Mouse (Mus musculus): ENCODE data around the gene Mical1. TPM values are rescaled to one million over a fixed set of nuclear protein-coding genes. Genes with fewer than 3 reads are reported as not detected.
"Not testable (repeated sequence)": the region's sequence is repeated elsewhere in the genome, so short reads cannot be mapped to it uniquely, and the experiment has no call there.

The Mical1 gene
- polyA plus RNA-seq, 1 experiment from 2014 or later: 48.8 TPM

GRCm38 (mm10) chr10:41480938-41481880, 5.1 kb downstream of the Mical1 start:
- Histone ChIP-seq H3K4me1 (peaks cover 21% of the 10 kb centered on the region), H3K27ac (no peak overlapping the region), H3K4me3 (replicated peaks) (no peak overlapping the region), H3K9me3 (no peaks in the 10 kb centered on the region), H3K36me3 (replicated peaks) (peaks cover 68% of the 10 kb centered on the region), H3K27me3 (no peaks in the 10 kb centered on the region), H3K4me2 (no peak overlapping the region), H3K9ac (no peak overlapping the region)
- no peak for ATAC-seq (ENCODE audit: low FRiP score)
- WGBS: 79% methylated on average over 33 of the region's 33 CpGs

DNA sequence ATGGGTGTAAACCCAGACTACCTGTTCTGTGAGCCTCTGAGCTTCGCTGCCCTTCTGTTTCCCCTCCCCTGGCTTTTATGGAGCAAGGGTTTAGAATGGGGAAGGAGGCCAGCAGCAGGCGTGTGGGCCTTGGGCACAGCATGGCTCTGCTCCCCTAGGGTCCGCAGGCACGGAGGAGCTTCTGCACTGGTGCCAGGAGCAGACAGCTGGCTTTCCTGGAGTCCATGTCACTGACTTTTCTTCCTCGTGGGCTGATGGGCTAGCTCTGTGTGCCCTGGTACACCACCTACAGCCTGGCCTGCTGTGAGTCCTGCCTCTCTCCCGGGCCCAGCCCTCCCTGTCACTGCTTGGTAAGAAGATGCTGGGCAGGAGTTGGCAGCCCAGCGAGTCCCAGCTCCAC, 6.3 kb downstream of the Mical1 start:
- H3K27ac ChIP-seq: no peak overlapping the region
- H3K27me3 ChIP-seq: no peaks in the 10 kb centered on the region
- H3K4me1 ChIP-seq: peaks cover 22% of the 10 kb centered on the region
- H3K9me3 ChIP-seq: no peaks in the 10 kb centered on the region
- H3K4me2 ChIP-seq: no peak overlapping the region
- WGBS: 91% methylated on average over 7 of the region's 7 CpGs
- ATAC-seq (ENCODE audit: low FRiP score): no peak
- H3K9ac ChIP-seq: no peak overlapping the region
- peaks cover 80% of the 10 kb centered on the region for H3K36me3 ChIP-seq (replicated peaks)
- H3K4me3 ChIP-seq (replicated peaks): no peak overlapping the region

DNA sequence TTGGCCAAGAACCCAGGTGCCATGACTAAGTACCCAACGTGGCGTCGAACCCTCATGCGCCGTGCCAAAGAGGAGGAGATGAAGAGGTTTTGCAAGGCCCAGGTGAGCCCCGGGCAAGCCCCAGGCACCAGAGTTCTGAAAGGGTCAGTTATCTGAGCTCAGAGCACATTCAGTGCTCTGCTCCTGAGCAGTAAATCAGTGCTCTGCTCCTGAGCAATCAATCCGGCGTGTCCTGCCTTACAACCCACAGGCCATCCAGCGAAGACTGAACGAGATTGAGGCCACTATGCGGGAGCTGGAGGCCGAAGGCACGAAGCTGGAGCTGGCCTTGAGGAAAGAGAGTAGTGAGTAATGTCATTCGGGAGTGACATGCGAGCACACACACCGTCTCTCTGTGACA, 9.7 kb downstream of the Mical1 start:
- ATAC-seq (ENCODE audit: low FRiP score): no peak
- Histone ChIP-seq H3K4me2 (no peak overlapping the region), H3K4me3 (replicated peaks) (no peak overlapping the region), H3K9me3 (no peaks in the 10 kb centered on the region), H3K4me1 (peaks cover 36% of the 10 kb centered on the region), H3K27me3 (no peaks in the 10 kb centered on the region), H3K27ac (no peak overlapping the region), H3K9ac (no peak overlapping the region), H3K36me3 (replicated peaks) (peaks cover 70% of the 10 kb centered on the region)
- WGBS: 93% methylated on average over 16 of the region's 16 CpGs

DNA sequence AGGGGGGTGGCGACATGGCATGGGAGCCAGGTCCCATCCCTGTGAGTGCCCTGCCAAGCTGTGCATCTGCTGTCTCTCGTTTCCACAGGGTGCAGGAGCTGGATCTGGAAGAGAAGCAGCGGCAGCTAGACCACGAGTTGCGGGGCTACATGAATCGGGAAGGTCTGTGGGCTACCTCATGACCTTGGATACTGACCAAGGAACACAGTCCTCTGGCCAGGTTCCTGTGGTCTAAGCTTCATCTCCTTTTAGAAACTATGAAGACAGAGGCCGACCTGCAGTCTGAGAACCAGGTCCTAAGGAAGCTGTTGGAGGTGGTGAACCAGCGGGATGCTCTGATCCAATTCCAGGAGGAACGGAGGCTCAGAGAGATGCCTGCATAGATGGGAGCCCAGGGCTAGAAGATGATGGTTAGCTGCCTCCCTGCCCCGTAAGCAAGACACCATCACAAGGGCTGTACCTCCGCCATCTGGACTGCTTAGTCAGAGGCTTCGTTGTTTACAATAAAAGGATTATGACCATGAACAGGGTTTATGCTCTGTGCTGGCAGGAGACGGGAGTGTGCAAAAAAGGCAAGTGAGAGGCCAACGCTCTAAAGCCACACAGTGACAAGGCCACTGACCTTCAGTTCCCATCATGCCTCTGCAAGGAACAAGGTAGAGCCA, 10.5 kb downstream of the Mical1 start:
- WGBS: 87% methylated on average over 14 of the region's 14 CpGs
- H3K9ac ChIP-seq: no peak overlapping the region
- ATAC-seq (ENCODE audit: low FRiP score): no peak
- no peaks in the 10 kb centered on the region for H3K9me3 ChIP-seq
- H3K4me2 ChIP-seq: no peak overlapping the region
- H3K27ac ChIP-seq: no peak overlapping the region
- no peak overlapping the region for H3K4me3 ChIP-seq (replicated peaks)
- H3K4me1 ChIP-seq: peaks cover 34% of the 10 kb centered on the region
- no peaks in the 10 kb centered on the region for H3K27me3 ChIP-seq
- H3K36me3 ChIP-seq (replicated peaks): peaks cover 66% of the 10 kb centered on the region

DNA sequence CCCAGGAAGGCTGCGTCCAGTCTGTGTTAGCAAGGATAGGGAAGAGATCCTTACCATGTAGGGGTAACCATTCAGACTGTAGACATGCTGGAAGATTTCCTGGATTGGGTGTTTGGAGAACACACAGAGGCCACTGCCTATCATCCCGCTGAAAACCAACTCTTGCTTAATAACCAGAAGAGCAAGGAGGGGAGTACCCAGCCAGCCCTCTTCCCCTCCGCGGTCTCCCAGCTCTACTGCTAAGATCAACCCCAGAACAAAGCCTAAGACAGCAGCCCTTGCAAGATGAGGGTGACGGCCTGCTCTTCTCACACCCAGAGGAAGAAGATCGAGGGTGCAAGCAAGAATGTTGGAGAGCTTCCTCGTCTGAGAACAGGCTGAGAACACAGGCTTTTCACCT, 12.8 kb downstream of the Mical1 start:
- Histone ChIP-seq H3K4me3 (replicated peaks) (peak overlapping the region; percentile 63), H3K4me2 (peak overlapping the region; percentile 98), H3K4me1 (peaks cover 34% of the 10 kb centered on the region), H3K9me3 (no peaks in the 10 kb centered on the region), H3K27ac (no peak overlapping the region), H3K9ac (peak overlapping the region; percentile 68), H3K27me3 (no peaks in the 10 kb centered on the region), H3K36me3 (replicated peaks) (peaks cover 47% of the 10 kb centered on the region)
- WGBS: 60% methylated on average over 7 of the region's 7 CpGs
- no peak for ATAC-seq (ENCODE audit: low FRiP score)

- H3K9me3 ChIP-seq: no peaks in the 10 kb centered on the region
- no peak overlapping the region for H3K27ac ChIP-seq
- peaks cover 34% of the 10 kb centered on the region for H3K4me1 ChIP-seq
- peaks cover 42% of the 10 kb centered on the region for H3K36me3 ChIP-seq (replicated peaks)
- H3K9ac ChIP-seq: peak overlapping the region; percentile 68
- peak overlapping the region; percentile 98 for H3K4me2 ChIP-seq
- H3K27me3 ChIP-seq: no peaks in the 10 kb centered on the region
- ATAC-seq (ENCODE audit: low FRiP score): 0 out of 2 replicates have a peak, but pooled peaks have one; percentile 8
- WGBS: 46% methylated on average over 8 of the region's 8 CpGs
- H3K4me3 ChIP-seq (replicated peaks): peak overlapping the region; percentile 63
Observed at GRCm38 (mm10) chr10:41489294-41489693, 13.2 kb downstream of the Mical1 start.

GRCm38 (mm10) chr10:41489708-41490517, 13.8 kb downstream of the Mical1 start, which contains the start of the genes Smpd2 and Ppil6:
TSS of gene Smpd2 (minus strand) at chr10:41490369.
TSS of gene Ppil6 (plus strand) at chr10:41490439.
- Histone ChIP-seq H3K36me3 (replicated peaks) (peaks cover 37% of the 10 kb centered on the region), H3K27me3 (no peaks in the 10 kb centered on the region), H3K27ac (peak within 1 kb of the TSS; percentile 75), H3K9ac (peak within 1 kb of the TSS; percentile 68), H3K4me1 (peaks cover 34% of the 10 kb centered on the region), H3K9me3 (no peaks in the 10 kb centered on the region), H3K4me2 (peak within 1 kb of the TSS; percentile 98), H3K4me3 (replicated peaks) (peak within 1 kb of the TSS; percentile 63)
- WGBS: under 1% methylated on average over 49 of the region's 50 CpGs
- ATAC-seq (ENCODE audit: low FRiP score): peak; percentile 96

DNA sequence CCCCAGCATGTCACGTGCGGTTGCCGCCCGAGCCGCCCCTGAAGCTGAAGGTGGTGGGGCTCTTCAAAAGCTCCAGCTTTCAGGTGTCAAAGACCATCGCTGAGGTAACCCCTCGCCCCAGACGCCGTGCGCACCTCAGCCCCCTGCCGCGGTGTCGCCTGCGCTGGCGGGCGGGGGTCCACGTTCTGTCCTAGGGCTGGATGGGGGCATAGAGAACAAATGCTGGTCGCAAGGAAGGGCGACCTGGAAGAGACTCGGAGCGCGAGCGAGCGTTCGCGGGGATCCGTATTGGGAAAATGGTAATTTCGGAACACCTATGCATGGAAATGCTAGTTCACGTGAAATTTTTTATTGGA, 14.4 kb downstream of the Mical1 start:
- Histone ChIP-seq H3K9me3 (no peaks in the 10 kb centered on the region), H3K4me1 (peaks cover 34% of the 10 kb centered on the region), H3K4me2 (peak overlapping the region; percentile 98), H3K36me3 (replicated peaks) (peaks cover 31% of the 10 kb centered on the region), H3K27ac (no peak overlapping the region), H3K9ac (peak overlapping the region; percentile 68), H3K27me3 (no peaks in the 10 kb centered on the region), H3K4me3 (replicated peaks) (peak overlapping the region; percentile 63)
- no peak for ATAC-seq (ENCODE audit: low FRiP score)
- WGBS: under 1% methylated on average over 29 of the region's 29 CpGs

- H3K27me3 ChIP-seq: no peaks in the 10 kb centered on the region
- H3K36me3 ChIP-seq (replicated peaks): peaks cover 25% of the 10 kb centered on the region
- H3K27ac ChIP-seq: no peak overlapping the region
- H3K4me1 ChIP-seq: peaks cover 34% of the 10 kb centered on the region
- H3K4me2 ChIP-seq: 0 out of 2 replicates have a peak overlapping the region, but pooled peaks have one; percentile 98
- no peaks in the 10 kb centered on the region for H3K9me3 ChIP-seq
- H3K4me3 ChIP-seq (replicated peaks): no peak overlapping the region
- no peak overlapping the region for H3K9ac ChIP-seq
- ATAC-seq (ENCODE audit: low FRiP score): no peak
- WGBS: 53% methylated on average over 4 of the region's 4 CpGs
Observed at GRCm38 (mm10) chr10:41491111-41491510, 15.0 kb downstream of the Mical1 start.

- Histone ChIP-seq H3K27ac (no peak overlapping the region), H3K36me3 (replicated peaks) (no peaks in the 10 kb centered on the region), H3K9me3 (no peaks in the 10 kb centered on the region), H3K9ac (no peak overlapping the region), H3K4me1 (no peaks in the 10 kb centered on the region; the same call in 1 of the 2 replicates), H3K27me3 (no peaks in the 10 kb centered on the region), H3K4me3 (replicated peaks) (no peak overlapping the region), H3K4me2 (no peak overlapping the region)
- no peak for ATAC-seq (ENCODE audit: low FRiP score)
- WGBS: 80% methylated on average over 4 of the region's 4 CpGs
Observed at GRCm38 (mm10) chr10:41500941-41501340, 24.8 kb downstream of the Mical1 start.

DNA sequence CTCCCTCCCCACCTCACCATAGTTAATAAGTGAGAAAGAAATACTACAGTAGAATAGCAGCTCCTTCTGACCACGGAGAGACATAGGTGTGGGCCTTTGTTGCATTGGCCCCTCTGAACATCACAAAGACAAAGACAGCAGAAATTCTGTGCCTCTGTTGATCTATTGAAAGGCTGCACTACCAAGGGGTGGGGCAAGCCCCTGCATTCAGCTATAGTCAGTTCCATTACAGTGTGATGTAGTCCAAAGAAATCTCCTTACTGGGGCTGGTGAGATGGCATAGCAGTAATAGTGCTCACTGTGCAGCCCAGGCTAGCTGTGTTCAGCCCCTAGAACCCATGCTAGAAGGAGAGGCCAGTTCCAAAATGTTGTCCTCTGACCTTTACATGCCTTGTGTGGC, 28.9 kb downstream of the Mical1 start:
- H3K9ac ChIP-seq: no peak overlapping the region
- H3K36me3 ChIP-seq (replicated peaks): no peaks in the 10 kb centered on the region
- no peak overlapping the region for H3K27ac ChIP-seq
- no peak overlapping the region for H3K4me2 ChIP-seq
- H3K4me1 ChIP-seq: no peaks in the 10 kb centered on the region; the same call in 1 of the 2 replicates
- no peaks in the 10 kb centered on the region for H3K9me3 ChIP-seq
- no peak overlapping the region for H3K4me3 ChIP-seq (replicated peaks)
- no peaks in the 10 kb centered on the region for H3K27me3 ChIP-seq
- WGBS: 45% methylated on average over 1 of the region's 1 CpGs
- no peak for ATAC-seq (ENCODE audit: low FRiP score)

DNA sequence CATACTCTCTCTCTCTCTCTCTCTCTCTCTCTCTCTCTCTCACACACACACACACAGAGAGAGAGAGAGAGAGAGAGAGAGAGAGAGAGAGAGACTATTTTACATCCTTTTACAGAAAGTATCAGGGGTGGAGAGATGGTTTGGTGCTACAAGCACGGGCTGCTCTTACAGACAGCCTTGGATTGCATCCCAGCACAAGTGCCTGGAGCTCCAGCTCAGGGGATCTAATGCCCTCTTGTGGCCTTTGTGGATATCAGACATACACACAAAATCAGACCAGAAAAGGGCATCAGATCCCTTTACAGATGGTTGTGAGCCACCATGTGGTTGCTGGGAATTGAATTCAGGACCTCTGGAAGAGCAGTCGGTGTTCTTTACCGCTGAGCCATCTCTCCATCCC, 29.3 kb downstream of the Mical1 start:
- not testable (repeated sequence) for H3K4me2 ChIP-seq; ATAC-seq (ENCODE audit: low FRiP score); H3K9me3 ChIP-seq; H3K4me3 ChIP-seq (replicated peaks); H3K9ac ChIP-seq; H3K27me3 ChIP-seq; H3K36me3 ChIP-seq (replicated peaks); H3K4me1 ChIP-seq
- WGBS: 3% methylated on average over 3 of the region's 3 CpGs
- H3K27ac ChIP-seq: 0 out of 2 replicates have a peak overlapping the region, but pooled peaks have one; percentile 19
